Mouse (Mus musculus) MEL (cell line): Measurements from ENCODE around the gene Mrps34.

ENCODE experiments used
- CHD1 ChIP-seq: IDR thresholded peaks from 2 replicates; pipeline ENCODE4 v1.6.1; 2012; ENCODE audit warnings: low read depth, mild to moderate bottlenecking, inconsistent platforms, low read length, improper control_type of control experiment
- CTCF ChIP-seq, 3 experiments: IDR thresholded peaks in 2 of 3; conservative IDR thresholded peaks in 1 of 3; 2 replicates each; pipeline ENCODE4 v1.5.1; 2011 to 2012; ENCODE audit warnings: low read length in 3 of 3, low read depth in 2 of 3, mild to moderate bottlenecking in 2 of 3, improper control_type of control experiment in 1 of 3, inconsistent platforms in 1 of 3, mixed read lengths in 1 of 3, moderate library complexity in 1 of 3; ENCODE audit not compliant: control insufficient read depth in 1 of 3, insufficient read depth in 1 of 3, poor library complexity in 1 of 3, severe bottlenecking in 1 of 3
- POLR2A ChIP-seq, 2 experiments: IDR thresholded peaks; 2 replicates each; pipeline ENCODE4 v1.6.1; 2011 to 2012; ENCODE audit warnings: low read length in 2 of 2, mild to moderate bottlenecking in 2 of 2, control low read depth in 1 of 2, improper control_type of control experiment in 1 of 2, low read depth in 1 of 2, moderate library complexity in 1 of 2; ENCODE audit not compliant: control insufficient read depth in 1 of 2, insufficient read depth in 1 of 2, poor library complexity in 1 of 2
- SMC3 ChIP-seq: IDR thresholded peaks from 2 replicates; pipeline ENCODE4 v1.6.1; 2011; ENCODE audit warnings: low read depth, low read length, improper control_type of control experiment
- UBTF ChIP-seq: IDR thresholded peaks from 2 replicates; pipeline ENCODE4 v1.6.1; 2012; ENCODE audit warnings: low read depth, mild to moderate bottlenecking, inconsistent platforms, low read length, improper control_type of control experiment, moderate library complexity, borderline replicate concordance; ENCODE audit not compliant: insufficient read depth

DNA sequence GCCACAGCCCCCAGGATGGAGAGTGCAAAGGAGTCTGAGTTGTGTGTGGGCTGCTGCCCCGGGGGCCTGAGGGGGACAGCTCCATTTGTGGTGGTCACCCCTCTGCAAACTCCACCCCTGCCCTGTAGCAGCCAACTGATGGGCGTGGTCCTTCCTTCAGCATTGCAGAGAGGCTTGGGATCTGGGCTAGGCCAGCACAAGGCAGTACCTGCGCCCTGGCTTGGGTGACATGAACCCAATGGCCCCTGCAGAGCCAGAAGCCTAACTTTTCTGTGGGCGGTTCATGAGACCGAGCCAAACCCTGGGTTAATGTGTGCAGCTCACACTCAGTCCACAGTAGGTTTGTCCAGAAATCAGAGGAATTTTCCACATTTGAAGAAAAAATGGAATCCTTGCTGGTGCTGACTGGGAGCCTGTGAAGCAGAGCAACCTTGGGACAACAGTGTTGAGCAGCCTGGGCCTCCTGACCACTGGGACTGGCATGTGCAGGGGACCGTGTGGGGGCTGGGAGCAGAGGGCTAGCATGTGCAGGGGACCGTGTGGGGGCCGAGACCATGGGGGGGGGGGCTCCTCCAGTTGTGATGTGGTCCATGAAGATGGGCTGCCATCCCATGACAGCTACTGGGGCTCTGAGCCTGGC is 37.0 kb upstream of the Mrps34 start:
- TF ChIP-seq POLR2A (IDR thresholded peaks at IDR 0.05; ENCODE audit: control insufficient read depth in 1 of 2, insufficient read depth in 1 of 2, low read depth in 1 of 2, low read length in 2 of 2, poor library complexity in 1 of 2) (no peak), CTCF (IDR thresholded peaks at IDR 0.05 in 2 of 3, conservative IDR thresholded peaks at IDR 0.05 in 1 of 3; ENCODE audit: control insufficient read depth in 1 of 3, insufficient read depth in 1 of 3, low read depth in 2 of 3, low read length in 3 of 3, poor library complexity in 1 of 3, severe bottlenecking in 1 of 3) (no peak), UBTF (no peak), CHD1 (no peak), SMC3 (no peak)
